Mouse (Mus musculus) large intestine, adult 2 months (tissue): ENCODE results near the gene Neu3. TPM values are rescaled to one million over a fixed set of nuclear protein-coding genes. Genes with fewer than 3 reads are reported as not detected.
"Not testable (repeated sequence)": the region's sequence is repeated elsewhere in the genome, so short reads cannot be mapped to it uniquely, and the experiment has no call there.

Experiments
- DNase-seq: peaks from one replicate; pipeline ENCODE4 v3.0.0-alpha.2; 2012; ENCODE audit warnings: low read depth, low spot score
- WGBS: fragments of 180-500 bp; shearing (Covaris S2); methylation state at CpG from one replicate; pipeline ENCODE4 v1.1.7; 2018; 5-methylcytosine and 5-hydroxymethylcytosine counted together
- polyA plus RNA-seq: library from polyadenylated mRNA; depleted of rRNA; stranded (reverse); fragments of >200 nt; gene quantifications from 2 replicates; pipeline ENCODE4 v1.2.3, GENCODE M21; 2012

The Neu3 gene
- polyA plus RNA-seq, 1 experiment, result 1.1 TPM

DNA sequence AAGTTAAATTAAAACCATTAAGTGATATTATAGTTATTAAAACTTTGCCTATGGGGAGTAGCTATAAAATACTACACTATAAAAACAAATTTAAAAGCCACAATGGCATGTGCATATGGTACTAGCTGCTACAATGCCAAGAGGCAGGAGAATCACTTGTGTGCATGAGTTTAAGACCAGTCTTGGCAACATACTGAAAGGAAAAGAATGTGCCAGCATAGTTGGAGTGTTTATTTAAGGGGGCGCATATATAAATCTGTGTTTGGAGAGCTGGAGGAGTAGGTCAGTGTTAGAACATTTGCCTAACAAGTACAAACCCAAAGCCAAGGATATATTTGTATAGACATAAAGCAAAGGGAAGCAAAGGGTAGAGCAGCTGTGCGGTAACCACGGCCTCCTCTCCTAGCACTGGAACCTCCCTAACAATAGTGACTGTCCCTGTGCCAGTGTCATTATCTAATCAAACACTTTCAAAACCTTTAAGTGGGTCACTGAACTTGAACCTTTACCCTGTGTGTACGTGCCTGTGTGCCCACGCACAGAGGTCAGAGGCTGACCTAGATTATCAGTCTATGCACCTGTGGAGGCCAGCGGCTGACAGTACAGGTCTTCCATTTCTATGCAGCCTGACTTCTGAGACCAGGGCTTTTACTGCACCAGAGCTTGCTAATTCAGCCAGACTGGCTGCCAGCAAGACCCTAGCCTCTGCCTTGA, 9.3 kb upstream of the Neu3 start:
- DNase-seq, result no peak
- WGBS, result 45% methylated on average over 6 of the region's 6 CpGs

DNA sequence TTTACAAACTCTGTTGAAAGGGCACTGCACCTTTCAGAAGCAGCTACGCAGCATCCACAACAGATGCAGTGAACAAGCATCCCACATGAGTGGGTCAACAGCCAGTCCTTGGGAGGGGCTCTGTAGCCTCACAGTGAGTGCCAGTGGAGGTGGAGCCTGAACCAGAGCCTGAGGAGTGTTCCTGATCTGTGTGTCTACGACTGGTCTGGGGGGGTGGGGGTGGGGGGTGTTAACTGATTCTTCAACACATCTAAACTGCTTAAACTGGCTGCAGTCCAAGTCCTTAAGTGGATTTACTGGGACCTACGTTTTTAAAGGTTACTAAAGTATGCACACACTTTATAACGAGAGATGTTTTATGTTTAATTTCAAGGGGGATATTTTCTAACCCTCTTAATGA, 8.6 kb upstream of the Neu3 start:
- 54% methylated on average over 4 of the region's 4 CpGs for WGBS
- no peak for DNase-seq

DNA sequence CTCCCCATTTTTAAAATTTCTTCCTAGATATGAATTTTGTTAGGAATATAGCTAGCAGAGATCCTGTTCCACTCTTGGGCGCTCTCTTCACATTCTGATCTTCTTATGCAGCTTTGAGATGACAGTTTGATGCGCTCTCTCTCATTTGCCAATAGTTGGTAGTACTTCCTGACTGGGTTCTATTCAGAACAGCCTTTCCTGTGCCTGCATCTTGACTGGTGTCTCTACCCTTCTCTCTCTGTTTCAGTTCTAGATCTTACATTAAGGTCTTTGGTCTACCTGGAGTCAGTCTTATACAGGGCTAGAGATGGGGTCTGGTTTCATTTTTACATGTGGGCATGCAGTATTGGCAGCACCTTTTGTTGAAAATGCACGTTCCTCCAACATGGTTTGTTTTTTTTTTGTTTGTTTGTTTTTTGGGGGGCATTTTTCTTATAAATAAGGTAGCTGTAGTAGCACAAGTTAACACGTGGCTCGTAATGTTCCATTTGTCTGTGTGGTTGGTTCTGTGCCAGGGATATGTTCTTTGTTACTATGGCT, 6.2 kb upstream of the Neu3 start:
- no peak for DNase-seq
- 73% methylated on average over 5 of the region's 5 CpGs for WGBS

DNA sequence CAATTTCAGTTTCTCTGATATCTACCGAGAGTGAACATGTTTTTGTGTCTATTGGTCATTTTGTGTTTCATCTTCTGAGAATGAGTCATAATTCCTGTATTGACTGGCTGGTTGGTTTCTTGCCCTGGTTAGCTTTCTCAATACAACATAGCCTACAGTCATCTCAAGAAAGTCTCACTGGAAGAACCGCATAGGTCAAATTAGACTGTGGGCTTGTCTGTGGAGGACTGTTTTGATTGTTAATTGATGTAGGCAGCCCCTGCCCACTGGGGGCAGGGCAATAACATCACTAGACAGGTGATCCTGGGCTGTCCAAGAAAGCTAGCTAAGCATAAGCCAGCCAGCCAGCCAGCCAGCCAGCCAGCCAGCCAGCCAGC, 5.6 kb upstream of the Neu3 start:
- no peak for DNase-seq
- WGBS, result 69% methylated on average over 2 of the region's 2 CpGs

DNA sequence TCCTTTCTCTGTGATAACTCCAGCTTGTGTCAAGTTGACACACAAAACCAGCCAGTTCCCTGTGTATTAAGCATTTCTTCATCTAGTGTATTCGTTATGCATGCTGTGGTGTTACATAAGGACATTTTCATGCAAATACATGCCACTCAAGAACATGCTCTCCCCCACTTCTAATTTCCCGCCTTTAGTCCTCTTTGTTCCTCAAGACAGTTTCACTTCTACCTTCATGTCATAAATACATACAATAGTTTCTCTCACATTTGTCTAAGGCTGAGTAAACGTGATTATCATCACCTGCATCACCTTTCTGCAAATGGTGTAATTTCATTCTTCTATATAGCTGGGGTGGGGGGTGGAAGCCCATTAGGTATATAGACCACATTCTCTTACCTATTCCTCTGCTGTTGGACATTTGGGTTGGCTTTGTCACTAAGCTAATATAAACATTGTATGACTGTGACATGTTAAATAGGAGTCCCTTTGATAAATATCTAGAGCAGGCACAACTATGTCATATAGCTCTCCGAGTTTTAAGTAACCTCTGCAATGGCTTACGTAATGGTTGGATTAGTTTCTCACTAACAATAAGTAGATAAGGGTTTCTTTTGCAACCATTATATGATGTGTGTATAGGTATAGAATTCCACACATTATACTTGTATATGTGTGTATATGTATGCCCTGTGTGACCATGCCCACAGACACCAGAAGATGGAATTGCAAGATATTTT, 5.1 kb upstream of the Neu3 start:
- 65% methylated on average over 5 of the region's 5 CpGs for WGBS
- DNase-seq, result no peak

DNA sequence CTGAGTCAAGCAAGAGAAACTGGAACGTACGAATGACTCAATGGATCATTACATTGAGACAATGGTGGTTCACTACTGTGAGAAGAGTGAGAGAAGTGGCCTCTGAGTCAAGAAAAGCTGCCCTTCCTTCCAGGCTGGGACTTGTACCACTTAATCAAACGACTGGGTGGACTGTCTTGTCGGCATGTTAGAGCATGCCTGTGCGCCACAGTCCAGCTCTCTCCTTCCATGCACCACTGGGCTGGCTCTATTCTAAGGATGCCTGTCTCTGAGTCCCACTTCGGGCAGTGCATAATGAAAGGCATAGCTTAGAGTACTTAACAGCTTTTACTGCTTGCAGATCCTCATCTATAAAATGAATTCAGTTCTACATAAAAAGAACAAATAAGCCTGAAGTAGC, 2.1 kb downstream of the Neu3 start:
- 70% methylated on average over 6 of the region's 6 CpGs for WGBS
- DNase-seq, result no peak

DNA sequence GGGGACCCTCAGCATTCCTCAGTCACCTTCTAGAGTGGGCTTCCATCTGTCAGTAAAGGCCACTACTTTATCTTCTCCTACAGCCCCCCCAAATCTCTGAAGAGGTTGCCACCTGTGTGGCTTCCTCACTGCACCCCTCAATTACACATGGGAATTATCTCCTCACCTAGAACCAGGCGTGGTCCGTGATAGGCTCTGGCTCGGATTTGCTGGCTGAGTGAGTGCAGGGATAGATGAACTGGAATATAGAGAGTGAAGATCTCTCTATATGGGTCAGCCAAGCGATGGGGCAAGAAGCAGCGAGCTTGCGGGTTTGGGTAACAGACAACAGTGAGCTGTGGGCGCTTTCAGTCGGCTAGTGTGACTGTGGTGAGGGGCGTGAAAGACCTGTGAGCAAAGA, 2.7 kb downstream of the Neu3 start:
- DNase-seq, result no peak
- WGBS, result 76% methylated on average over 9 of the region's 9 CpGs

DNA sequence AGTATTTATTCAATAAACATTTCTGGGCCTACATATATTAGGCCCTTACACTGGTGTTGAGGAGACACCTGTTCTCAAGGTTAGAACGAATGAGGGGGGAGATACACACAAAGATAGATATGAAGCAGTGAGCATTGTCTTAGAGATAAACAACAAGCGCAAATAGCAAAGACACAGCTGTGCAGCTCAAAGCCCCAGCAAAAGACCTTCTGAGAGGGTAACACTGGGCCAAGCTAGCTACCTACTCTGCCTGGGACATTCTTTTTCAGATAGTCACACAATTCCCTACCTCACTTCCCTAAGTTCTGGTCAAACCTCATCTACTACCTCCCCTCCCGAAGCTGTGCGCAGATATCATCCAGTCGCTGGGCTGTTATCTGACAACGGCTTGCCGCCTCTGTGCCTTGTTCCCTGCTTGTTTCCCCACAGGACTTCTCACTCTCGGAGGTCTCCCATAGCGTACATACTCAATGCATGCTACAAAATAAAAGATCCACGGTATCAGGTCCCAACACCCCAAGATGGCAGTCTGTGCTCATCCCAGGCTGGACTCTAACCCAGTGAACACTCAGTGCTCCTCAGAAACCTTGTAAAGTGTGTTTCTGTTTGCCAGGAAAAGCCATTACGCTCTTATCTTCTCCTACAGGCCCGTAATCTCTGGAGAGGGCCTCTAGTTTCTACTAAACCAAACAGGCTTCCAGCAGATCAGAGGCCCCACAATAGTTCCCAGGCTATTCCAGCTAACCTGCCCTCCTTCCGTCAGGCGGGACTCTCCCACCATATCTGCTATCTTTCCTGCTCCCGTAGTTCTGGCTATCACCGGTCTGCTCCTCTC, 3.4 kb downstream of the Neu3 start:
- 68% methylated on average over 16 of the region's 16 CpGs for WGBS
- DNase-seq, result no peak

DNA sequence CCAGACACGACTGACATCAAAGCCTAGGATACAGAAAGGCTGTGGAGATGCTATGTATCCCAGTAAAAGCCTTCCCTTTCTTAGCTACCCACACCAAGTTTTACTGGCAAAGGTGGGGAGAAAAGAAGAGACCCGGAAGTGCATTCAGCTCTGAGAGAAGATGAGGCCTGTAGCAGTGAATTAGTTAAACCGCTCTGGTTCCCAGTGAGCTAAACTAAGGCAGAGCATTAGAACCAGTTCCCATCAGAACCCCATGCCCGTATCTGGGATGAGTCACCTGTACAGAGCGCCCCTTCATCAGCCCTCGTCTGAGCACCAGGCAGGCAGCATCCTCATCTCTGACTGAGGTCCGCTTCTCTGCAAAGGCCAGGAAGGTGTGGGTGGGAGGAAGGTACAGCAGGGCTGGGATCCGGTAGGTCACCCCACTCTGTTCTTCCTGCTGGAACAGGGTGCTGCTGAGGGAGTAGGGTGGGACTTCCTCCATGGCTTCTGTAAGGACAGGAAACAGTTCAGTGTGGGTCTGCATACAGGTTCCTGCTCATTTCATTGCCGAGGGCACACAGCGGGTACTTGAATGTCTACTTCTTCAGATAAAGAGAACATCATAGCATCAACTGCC, 5.1 kb downstream of the Neu3 start:
- WGBS, result 89% methylated on average over 10 of the region's 10 CpGs
- no peak for DNase-seq

DNA sequence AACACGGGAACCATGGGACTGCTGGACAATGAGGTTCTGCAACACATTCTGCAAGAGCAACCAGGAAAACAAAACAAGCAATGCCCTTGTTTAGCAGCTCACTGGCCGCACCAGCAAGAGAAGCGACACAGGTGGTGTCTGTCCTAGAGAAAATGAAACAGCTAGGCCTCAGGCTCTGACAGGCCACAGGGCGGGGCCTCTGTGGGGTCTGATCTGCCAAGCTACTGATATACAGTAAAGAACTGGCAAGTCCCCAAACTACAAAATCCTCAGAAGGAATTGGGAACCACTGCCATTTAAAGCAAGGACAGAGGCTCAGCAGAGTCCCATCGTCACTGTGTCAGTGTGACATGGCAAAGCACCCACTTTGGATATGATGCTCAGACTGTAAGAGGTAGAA, 5.8 kb downstream of the Neu3 start:
- 87% methylated on average over 5 of the region's 5 CpGs for WGBS

DNA sequence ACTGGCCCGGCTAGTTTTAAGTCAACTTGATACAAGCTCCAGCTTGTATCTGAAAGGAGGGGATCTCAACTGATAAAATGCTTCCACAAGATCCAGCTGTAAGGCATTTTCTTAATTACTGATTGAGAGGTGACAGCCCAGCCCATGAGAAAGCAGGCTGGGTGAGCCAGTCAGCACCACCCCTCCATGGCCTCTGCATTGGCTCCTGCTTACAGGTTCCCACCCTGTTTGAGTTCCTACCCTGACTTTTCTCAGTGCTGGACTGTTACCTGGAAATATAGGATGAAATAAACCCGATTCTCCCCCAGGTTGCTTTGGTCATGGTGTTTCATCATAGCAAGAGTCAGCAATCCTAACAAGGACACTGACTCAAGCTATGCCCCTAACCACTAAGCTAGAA, 6.3 kb downstream of the Neu3 start:
- DNase-seq, result no peak
- 90% methylated on average over 2 of the region's 2 CpGs for WGBS

More for the DNA sequence above, 5.8 kb downstream of the Neu3 start:
- DNase-seq, result no peak

DNA sequence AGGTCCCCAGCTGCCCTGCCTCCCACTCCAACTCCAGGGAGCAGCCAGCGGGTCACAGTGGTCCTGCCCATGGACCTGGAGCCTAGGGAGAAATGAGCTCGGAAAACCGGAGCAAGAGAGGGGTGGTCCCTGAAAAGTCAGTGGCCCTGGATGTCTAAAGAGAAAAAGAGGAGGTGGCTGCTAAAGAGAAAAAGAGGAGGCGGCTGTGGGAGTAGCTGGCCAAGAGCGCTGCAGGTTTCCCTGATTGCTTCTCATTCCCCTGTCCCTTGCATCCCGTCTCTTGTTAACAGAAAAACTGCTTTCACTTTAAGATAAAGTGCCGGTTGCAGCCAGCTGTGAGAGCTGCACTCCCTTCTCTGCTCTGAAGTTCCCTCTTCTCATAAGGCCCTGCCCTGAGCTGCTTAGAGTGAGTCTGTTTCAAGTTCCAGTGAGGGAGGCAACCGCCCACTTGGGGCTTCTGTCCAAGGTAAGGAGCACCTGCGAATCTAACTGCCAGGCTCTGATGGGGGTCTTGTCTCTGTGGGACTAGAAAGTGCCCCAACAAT, 10.0 kb downstream of the Neu3 start:
- DNase-seq, result not testable (repeated sequence)
- 37% methylated on average over 9 of the region's 9 CpGs for WGBS

DNA sequence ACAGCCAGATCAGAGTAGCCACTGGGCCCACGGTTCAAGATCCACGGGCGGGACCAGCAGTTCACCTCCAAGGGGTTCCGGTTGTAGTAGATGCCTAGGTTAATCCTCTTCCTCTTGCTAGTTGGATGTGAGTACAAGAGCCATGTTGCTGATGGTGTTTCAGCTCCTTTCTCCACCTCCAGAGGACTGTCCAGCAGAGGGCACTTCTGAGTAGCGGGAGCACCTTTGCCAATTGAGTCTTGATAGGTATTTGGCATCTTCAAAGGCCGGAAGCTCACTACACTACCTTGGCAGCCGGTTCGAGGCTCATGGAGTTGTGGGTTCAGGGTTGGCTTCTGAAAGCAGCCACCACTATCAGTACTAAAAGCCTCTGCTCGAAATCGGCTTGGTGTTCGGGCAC, 14.8 kb downstream of the Neu3 start:
- DNase-seq, result no peak
- WGBS, result 91% methylated on average over 11 of the region's 11 CpGs

DNA sequence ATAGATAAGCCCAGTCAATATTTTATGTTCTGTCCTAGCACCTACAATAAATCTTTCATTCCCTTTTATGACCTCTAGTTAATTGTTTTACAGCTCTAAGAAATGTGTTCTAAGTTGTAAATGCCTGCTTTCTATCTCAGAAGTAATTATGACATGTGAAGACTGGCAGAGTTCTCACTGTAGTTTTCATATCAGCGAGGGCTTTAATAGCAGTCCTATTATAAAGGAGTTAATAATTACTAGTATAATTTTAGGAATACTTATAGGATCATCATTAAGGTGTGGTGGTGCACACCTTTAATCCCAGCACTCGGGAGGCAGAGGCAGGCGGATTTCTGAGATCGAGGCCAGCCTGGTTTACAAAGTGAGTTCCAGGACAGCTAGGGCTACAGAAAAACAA, 16.6 kb downstream of the Neu3 start:
- DNase-seq, result no peak
- WGBS, result 51% methylated on average over 4 of the region's 4 CpGs

DNA sequence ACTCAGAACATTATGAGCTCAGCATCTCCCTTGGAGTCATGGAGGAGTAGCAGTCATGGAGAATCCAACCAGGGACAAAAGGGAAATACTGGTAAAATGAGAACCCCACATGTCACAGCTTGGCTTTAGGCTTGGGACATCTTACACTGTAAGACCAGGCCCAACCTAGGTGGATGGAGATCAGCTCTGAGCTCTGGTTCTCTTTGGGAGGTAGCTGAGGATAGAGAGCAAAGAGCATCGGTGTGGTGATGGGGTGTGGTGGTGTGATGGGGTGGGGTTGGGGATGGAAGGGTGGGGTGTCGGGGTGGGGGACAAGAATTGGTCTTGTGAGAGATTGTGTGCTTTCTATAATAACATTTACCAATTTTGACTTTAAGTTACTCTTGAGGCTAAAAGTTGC, 17.4 kb downstream of the Neu3 start:
- WGBS, result 83% methylated on average over 2 of the region's 2 CpGs
- no peak for DNase-seq

DNA sequence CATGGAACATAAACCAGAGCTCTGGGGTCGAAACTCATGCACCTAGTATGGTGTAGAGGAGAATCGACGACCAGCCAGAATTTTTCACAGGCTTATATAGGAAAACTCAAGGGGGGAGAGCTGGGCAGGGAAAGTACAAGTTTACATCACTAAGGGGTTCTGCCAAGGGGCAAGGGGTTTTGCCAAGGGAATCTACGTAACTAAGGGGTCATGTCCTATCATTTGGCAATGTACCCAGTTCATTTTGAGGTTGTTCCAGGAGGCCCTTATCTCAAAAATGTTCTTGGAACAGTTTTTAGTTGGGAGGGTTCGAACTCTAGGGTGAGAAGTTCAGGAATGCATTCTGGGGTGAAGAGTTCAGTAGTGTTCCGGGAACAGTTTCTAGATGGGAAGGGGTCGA, 21.2 kb downstream of the Neu3 start:
- not testable (repeated sequence) for DNase-seq
- WGBS, result 63% methylated on average over 7 of the region's 7 CpGs

DNA sequence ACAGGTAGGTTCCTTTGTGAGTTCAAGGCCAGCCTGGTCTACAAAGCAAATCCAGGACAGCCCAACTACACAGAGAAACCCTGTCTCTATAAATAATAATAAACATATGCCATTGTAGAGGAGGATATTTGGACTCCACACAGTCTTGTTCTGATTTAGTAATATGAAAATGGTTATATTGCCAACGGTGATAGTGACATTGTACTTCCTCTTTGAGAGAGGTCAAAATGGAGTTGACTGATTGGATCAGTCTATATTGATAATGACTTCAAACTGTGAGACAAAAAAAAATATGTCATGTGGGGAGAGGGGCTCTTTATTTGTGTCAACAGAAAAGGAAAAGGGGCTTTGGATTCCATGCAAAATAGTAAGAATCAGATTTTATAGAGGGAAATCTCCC, 22.9 kb downstream of the Neu3 start:
- no peak for DNase-seq
- WGBS, result 69% methylated on average over 1 of the region's 1 CpGs

DNA sequence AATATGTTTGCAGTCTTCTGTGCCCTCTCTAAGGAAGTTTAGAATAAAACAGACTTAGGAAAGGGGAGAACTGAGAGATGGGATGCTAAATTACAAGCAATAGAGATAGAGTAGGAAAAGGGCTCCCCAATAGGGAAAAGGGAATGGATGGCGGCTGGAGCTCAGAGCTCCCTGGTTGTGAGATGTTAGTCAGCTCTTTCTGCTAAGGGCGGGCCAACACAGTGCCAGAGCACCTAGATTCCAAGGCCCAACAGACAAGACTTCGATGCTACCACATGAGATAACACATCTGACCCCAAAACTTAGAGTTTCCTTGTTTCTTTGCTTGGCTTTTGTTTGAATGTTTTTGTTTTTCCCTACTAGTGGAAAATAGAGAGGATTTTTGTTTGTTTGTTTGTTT, 24.2 kb downstream of the Neu3 start:
- WGBS, result 90% methylated on average over 3 of the region's 3 CpGs
- not testable (repeated sequence) for DNase-seq

DNA sequence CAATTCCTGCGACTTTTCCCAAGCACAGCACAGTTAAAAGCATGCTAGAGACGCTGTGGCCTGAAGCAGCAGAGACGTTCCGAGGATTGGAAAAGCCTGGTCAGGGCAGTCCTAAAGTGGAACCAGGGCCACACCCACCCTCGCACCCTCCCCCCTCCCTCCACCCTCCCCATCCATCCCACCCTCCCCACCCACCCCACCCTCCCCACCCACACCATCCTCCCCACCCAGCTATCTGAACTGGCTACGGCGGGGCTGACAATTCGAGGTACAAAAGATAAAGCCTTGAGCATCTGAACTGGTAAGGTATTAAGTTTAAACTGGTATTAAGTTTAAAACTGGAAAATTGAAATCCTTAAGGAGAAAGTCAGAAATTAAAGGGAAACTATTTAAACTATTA, 24.7 kb downstream of the Neu3 start:
- no peak for DNase-seq
- 45% methylated on average over 8 of the region's 8 CpGs for WGBS

DNA sequence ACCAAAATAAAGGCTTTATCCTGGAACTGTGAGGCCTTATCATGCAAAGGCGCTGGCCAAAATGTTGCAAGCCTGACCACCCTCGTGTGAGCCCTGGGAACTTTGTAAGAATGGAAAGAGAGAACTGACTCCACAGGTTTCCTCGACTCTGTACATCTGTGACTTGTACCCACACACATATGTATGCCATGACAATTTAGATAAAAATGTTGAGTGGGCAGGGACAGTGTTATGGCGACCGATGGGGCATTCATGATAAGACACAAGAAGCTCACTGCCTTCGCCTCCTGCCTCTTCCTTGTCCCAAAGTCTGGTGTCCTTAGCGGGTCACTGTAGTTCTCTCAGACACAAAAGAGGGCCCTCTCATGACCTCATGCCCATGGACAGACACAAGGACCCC, 29.1 kb downstream of the Neu3 start:
- DNase-seq, result no peak
- WGBS, result 80% methylated on average over 7 of the region's 7 CpGs
